Mouse (Mus musculus): ENCODE results near the gene Txnrd2. TPM values are rescaled to one million over a fixed set of nuclear protein-coding genes. Genes with fewer than 3 reads are reported as not detected.

The Txnrd2 gene
- polyA plus RNA-seq, 2 experiments = 13.4 to 13.6 TPM

- 0 out of 2 replicates have a peak overlapping the region, but pooled peaks have one; percentile 16 for H3K9ac ChIP-seq (ENCODE audit: low read depth, low read length, severe bottlenecking)
- TF ChIP-seq POLR2A (IDR thresholded peaks at IDR 0.05; ENCODE audit: borderline replicate concordance, extremely low read depth, insufficient read depth, insufficient read length) = no peak
- no peak for ATAC-seq (ENCODE audit: low FRiP score, low read depth)
- H3K4me2 ChIP-seq (replicated peaks; ENCODE audit: low read depth, low read length, severe bottlenecking) = no peak overlapping the region
- no peak overlapping the region for H3K27ac ChIP-seq (replicated peaks; ENCODE audit: low read depth, low read length)
- no peaks in the 10 kb centered on the region for H3K9me3 ChIP-seq (ENCODE audit: control insufficient read depth, low read length)
- peaks cover 9% of the 10 kb centered on the region for H3K4me1 ChIP-seq (ENCODE audit: control insufficient read depth, insufficient read depth, low read length)
- WGBS = 55% methylated on average over 4 of the region's 4 CpGs
- no peaks in the 10 kb centered on the region for H3K27me3 ChIP-seq (ENCODE audit: control insufficient read depth, insufficient read depth, low read length)
- H3K36me3 ChIP-seq (ENCODE audit: control insufficient read depth, insufficient read depth, low read length) = no peaks in the 10 kb centered on the region
- no peak for DNase-seq (ENCODE audit: low spot score)
- H3K4me3 ChIP-seq (replicated peaks; ENCODE audit: low read length) = no peak overlapping the region
Observed at GRCm38 (mm10) chr16:18484386-18484785, 58.2 kb downstream of the Txnrd2 start.

GRCm38 (mm10) chr16:18484794-18485435, 58.7 kb downstream of the Txnrd2 start:
- H3K9me3 ChIP-seq (ENCODE audit: control insufficient read depth, low read length) = no peaks in the 10 kb centered on the region
- no peaks in the 10 kb centered on the region for H3K36me3 ChIP-seq (ENCODE audit: control insufficient read depth, insufficient read depth, low read length)
- ATAC-seq (ENCODE audit: low FRiP score, low read depth) (peak; percentile 41; the same call in 1 of the 2 replicates), DNase-seq (ENCODE audit: low spot score) (no peak)
- H3K27ac ChIP-seq (replicated peaks; ENCODE audit: low read depth, low read length) = 0 out of 2 replicates have a peak overlapping the region, but pooled peaks have one; percentile 8
- no peak overlapping the region for H3K4me3 ChIP-seq (replicated peaks; ENCODE audit: low read length)
- no peak overlapping the region for H3K4me2 ChIP-seq (replicated peaks; ENCODE audit: low read depth, low read length, severe bottlenecking)
- H3K4me1 ChIP-seq (ENCODE audit: control insufficient read depth, insufficient read depth, low read length) = peaks cover 9% of the 10 kb centered on the region
- 0 out of 2 replicates have a peak overlapping the region, but pooled peaks have one; percentile 16 for H3K9ac ChIP-seq (ENCODE audit: low read depth, low read length, severe bottlenecking)
- TF ChIP-seq POLR2A (IDR thresholded peaks at IDR 0.05; ENCODE audit: borderline replicate concordance, extremely low read depth, insufficient read depth, insufficient read length) = no peak
- H3K27me3 ChIP-seq (ENCODE audit: control insufficient read depth, insufficient read depth, low read length) = no peaks in the 10 kb centered on the region
- 60% methylated on average over 5 of the region's 5 CpGs for WGBS

- DNase-seq (ENCODE audit: low spot score) (no peak), ATAC-seq (ENCODE audit: low FRiP score, low read depth) (no peak)
- H3K4me1 ChIP-seq (ENCODE audit: control insufficient read depth, insufficient read depth, low read length) = peaks cover 9% of the 10 kb centered on the region
- no peaks in the 10 kb centered on the region for H3K27me3 ChIP-seq (ENCODE audit: control insufficient read depth, insufficient read depth, low read length)
- no peak overlapping the region for H3K9ac ChIP-seq (ENCODE audit: low read depth, low read length, severe bottlenecking)
- no peaks in the 10 kb centered on the region for H3K9me3 ChIP-seq (ENCODE audit: control insufficient read depth, low read length)
- H3K4me3 ChIP-seq (replicated peaks; ENCODE audit: low read length) = no peak overlapping the region
- 95% methylated on average over 2 of the region's 2 CpGs for WGBS
- TF ChIP-seq POLR2A (IDR thresholded peaks at IDR 0.05; ENCODE audit: borderline replicate concordance, extremely low read depth, insufficient read depth, insufficient read length) = no peak
- no peak overlapping the region for H3K27ac ChIP-seq (replicated peaks; ENCODE audit: low read depth, low read length)
- H3K4me2 ChIP-seq (replicated peaks; ENCODE audit: low read depth, low read length, severe bottlenecking) = no peak overlapping the region
- no peaks in the 10 kb centered on the region for H3K36me3 ChIP-seq (ENCODE audit: control insufficient read depth, insufficient read depth, low read length)
Observed at GRCm38 (mm10) chr16:18486126-18486525, 59.9 kb downstream of the Txnrd2 start.

- Histone ChIP-seq H3K27me3 (ENCODE audit: control insufficient read depth, insufficient read depth, low read length) (no peaks in the 10 kb centered on the region), H3K9me3 (ENCODE audit: control insufficient read depth, low read length) (no peaks in the 10 kb centered on the region), H3K4me1 (ENCODE audit: control insufficient read depth, insufficient read depth, low read length) (no peaks in the 10 kb centered on the region), H3K4me2 (replicated peaks; ENCODE audit: low read depth, low read length, severe bottlenecking) (no peak overlapping the region), H3K36me3 (ENCODE audit: control insufficient read depth, insufficient read depth, low read length) (no peaks in the 10 kb centered on the region), H3K9ac (ENCODE audit: low read depth, low read length, severe bottlenecking) (no peak overlapping the region), H3K4me3 (replicated peaks; ENCODE audit: low read length) (no peak overlapping the region), H3K27ac (replicated peaks; ENCODE audit: low read depth, low read length) (no peak overlapping the region)
- WGBS = 92% methylated on average over 3 of the region's 3 CpGs
- ATAC-seq (ENCODE audit: low FRiP score, low read depth) (no peak), DNase-seq (ENCODE audit: low spot score) (no peak)
- TF ChIP-seq POLR2A (IDR thresholded peaks at IDR 0.05; ENCODE audit: borderline replicate concordance, extremely low read depth, insufficient read depth, insufficient read length) = no peak
Observed at GRCm38 (mm10) chr16:18490281-18490680, 64.1 kb downstream of the Txnrd2 start.

- DNase-seq (ENCODE audit: low spot score) = no peak
- Histone ChIP-seq H3K4me1 (ENCODE audit: control insufficient read depth, insufficient read depth, low read length) (no peaks in the 10 kb centered on the region), H3K9me3 (ENCODE audit: control insufficient read depth, low read length) (no peaks in the 10 kb centered on the region), H3K27ac (replicated peaks; ENCODE audit: low read depth, low read length) (no peak overlapping the region), H3K9ac (ENCODE audit: low read depth, low read length, severe bottlenecking) (no peak overlapping the region), H3K4me3 (replicated peaks; ENCODE audit: low read length) (no peak overlapping the region), H3K27me3 (ENCODE audit: control insufficient read depth, insufficient read depth, low read length) (no peaks in the 10 kb centered on the region), H3K4me2 (replicated peaks; ENCODE audit: low read depth, low read length, severe bottlenecking) (no peak overlapping the region), H3K36me3 (ENCODE audit: control insufficient read depth, insufficient read depth, low read length) (no peaks in the 10 kb centered on the region)
- 69% methylated on average over 1 of the region's 1 CpGs for WGBS
- TF ChIP-seq POLR2A (IDR thresholded peaks at IDR 0.05; ENCODE audit: borderline replicate concordance, extremely low read depth, insufficient read depth, insufficient read length) = no peak
- ATAC-seq (ENCODE audit: low FRiP score, low read depth) = no peak
Observed at GRCm38 (mm10) chr16:18490894-18491293, 64.7 kb downstream of the Txnrd2 start.

Data from limb, embryonic 14.5 days (tissue).